Mouse (Mus musculus) stomach, postnatal 0 days (tissue): ENCODE results near the gene Nfil3. TPM values are rescaled to one million over a fixed set of nuclear protein-coding genes. Genes with fewer than 3 reads are reported as not detected.

Experiments
- ATAC-seq: fragments of 200-750 bp; cut with Nextera tagmentation; 2 replicates; pipeline ENCODE4 v1.8.0; 2017; ENCODE audit not compliant: low FRiP score, low TSS enrichment
- DNase-seq: peaks from one replicate; pipeline ENCODE4 v3.0.0-alpha.2; 2016; ENCODE audit warnings: low spot score
- H3K27ac ChIP-seq: fragments of 300-500 bp; sonication (generic); replicated peaks from 2 replicates; pipeline ENCODE4 v1.5.1; 2014; ENCODE audit warnings: mild to moderate bottlenecking, control low read depth
- H3K27me3 ChIP-seq: fragments of 300-500 bp; sonication (generic); 2 replicates; pipeline ENCODE4 v1.6.1; 2014; ENCODE audit warnings: low read length; ENCODE audit not compliant: control insufficient read depth, insufficient read depth
- H3K36me3 ChIP-seq: fragments of 300-500 bp; sonication (generic); 2 replicates; pipeline ENCODE4 v1.6.1; 2014; ENCODE audit warnings: low read length, mixed read lengths; ENCODE audit not compliant: control insufficient read depth, insufficient read depth
- H3K4me1 ChIP-seq: fragments of 300-500 bp; sonication (generic); replicated peaks from 2 replicates; pipeline ENCODE4 v1.6.1; 2014; ENCODE audit warnings: antibody characterized with exemption; ENCODE audit not compliant: control insufficient read depth, insufficient read depth
- H3K4me2 ChIP-seq: fragments of 300-500 bp; sonication (generic); replicated peaks from 2 replicates; pipeline ENCODE4 v1.6.1; 2014; ENCODE audit warnings: low read depth, mild to moderate bottlenecking, control low read depth, moderate library complexity
- H3K4me3 ChIP-seq: fragments of 300-500 bp; sonication (generic); 2 replicates; pipeline ENCODE4 v1.5.1; 2014; ENCODE audit warnings: low read depth, low read length, control low read depth
- H3K9ac ChIP-seq: fragments of 300-500 bp; sonication (generic); 2 replicates; pipeline ENCODE4 v1.6.1; 2014; ENCODE audit warnings: mild to moderate bottlenecking, low read length, control low read depth, mixed read lengths
- H3K9me3 ChIP-seq: fragments of 300-500 bp; sonication (generic); 2 replicates; pipeline ENCODE4 v1.6.1; 2016; ENCODE audit warnings: low read length; ENCODE audit not compliant: control insufficient read depth
- CTCF ChIP-seq: IDR thresholded peaks from 2 replicates; pipeline ENCODE4 v1.5.1; 2016; ENCODE audit warnings: antibody characterized with exemption, low read depth, mild to moderate bottlenecking, moderate library complexity
- EP300 ChIP-seq: optimal IDR thresholded peaks from 2 replicates; pipeline ENCODE3; 2016; ENCODE audit warnings: antibody characterized with exemption
- WGBS: fragments of 180-500 bp; shearing (Covaris S2); extraction: QIAGEN DNeasy Blood & Tissue Kit; methylation state at CpG from one replicate; pipeline ENCODE4 v1.1.7; 2014; 5-methylcytosine and 5-hydroxymethylcytosine counted together
- polyA plus RNA-seq: library from polyadenylated mRNA; unstranded; fragments of >200 nt; fragmentation: Nextera tagmentation; extraction: Ambion mirVana; gene quantifications from 2 replicates; pipeline ENCODE4 v1.2.1, GENCODE M21; 2015

Gene Nfil3
- polyA plus RNA-seq, 1 experiment from 2014 or later = 14.4 TPM

GRCm38 (mm10) chr13:53000481-53000880, 19.6 kb upstream of the Nfil3 start:
- Histone ChIP-seq H3K36me3 (no peaks in the 10 kb centered on the region), H3K4me3 (no peak overlapping the region), H3K9ac (no peak overlapping the region), H3K4me2 (no peak overlapping the region), H3K27me3 (no peaks in the 10 kb centered on the region), H3K9me3 (no peaks in the 10 kb centered on the region), H3K27ac (no peak overlapping the region), H3K4me1 (no peaks in the 10 kb centered on the region)
- TF ChIP-seq EP300 (no peak), CTCF (no peak)
- ATAC-seq (no peak), DNase-seq (no peak)
- WGBS = 87% methylated on average over 2 of the region's 2 CpGs

DNA sequence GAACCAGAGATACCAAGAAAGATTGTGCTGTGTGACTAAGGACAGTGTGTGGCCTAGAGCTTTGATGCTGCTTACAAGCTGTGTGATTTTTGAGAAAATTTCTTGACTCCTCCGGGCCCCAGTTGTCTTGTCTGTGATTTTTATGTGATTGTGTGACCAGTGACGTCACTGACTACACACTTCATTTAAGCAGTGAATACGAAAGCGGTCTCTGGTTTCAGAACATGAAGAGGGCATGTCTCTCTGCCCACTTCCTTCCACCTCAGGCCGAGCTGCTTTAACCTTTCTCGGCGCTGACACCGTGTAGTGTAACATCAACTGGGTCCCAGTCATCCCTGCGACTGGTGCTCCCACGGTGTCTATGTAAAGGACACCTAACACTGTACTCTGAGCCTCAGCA, 17.7 kb upstream of the Nfil3 start:
- Histone ChIP-seq H3K4me3 (no peak overlapping the region), H3K4me1 (no peaks in the 10 kb centered on the region), H3K9ac (no peak overlapping the region), H3K27ac (no peak overlapping the region), H3K9me3 (no peaks in the 10 kb centered on the region), H3K36me3 (no peaks in the 10 kb centered on the region), H3K27me3 (no peaks in the 10 kb centered on the region), H3K4me2 (no peak overlapping the region)
- 84% methylated on average over 10 of the region's 10 CpGs for WGBS
- no peak for ATAC-seq
- TF ChIP-seq CTCF (no peak), EP300 (no peak)
- DNase-seq = no peak

DNA sequence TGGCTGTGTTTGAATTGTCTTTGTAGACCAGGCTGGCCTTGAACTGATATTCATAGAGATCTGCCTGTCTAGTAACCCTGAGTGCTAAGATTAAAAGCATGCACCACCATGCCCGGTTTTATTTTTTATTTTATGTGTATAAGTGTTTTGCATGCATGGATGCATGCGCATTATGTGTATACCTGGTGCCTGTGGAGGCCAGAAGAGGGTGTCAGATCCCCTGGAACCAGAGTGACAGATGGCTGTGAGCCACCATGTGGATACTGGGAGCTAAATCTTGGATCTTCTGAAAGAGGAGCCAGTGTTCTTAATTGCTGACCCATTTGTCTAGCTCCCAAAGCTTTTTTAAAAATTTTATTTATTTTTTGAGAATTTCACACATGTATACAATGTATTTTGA, 16.9 kb upstream of the Nfil3 start:
- no peaks in the 10 kb centered on the region for H3K9me3 ChIP-seq
- TF ChIP-seq EP300 (no peak), CTCF (peak; percentile 11; the same call in 1 of the 2 replicates)
- no peaks in the 10 kb centered on the region for H3K36me3 ChIP-seq
- H3K4me2 ChIP-seq = no peak overlapping the region
- ATAC-seq (no peak), DNase-seq (no peak)
- H3K27me3 ChIP-seq = no peaks in the 10 kb centered on the region
- no peak overlapping the region for H3K27ac ChIP-seq
- WGBS = 79% methylated on average over 2 of the region's 2 CpGs
- no peak overlapping the region for H3K9ac ChIP-seq
- H3K4me1 ChIP-seq = no peaks in the 10 kb centered on the region
- no peak overlapping the region for H3K4me3 ChIP-seq

- H3K27me3 ChIP-seq = no peaks in the 10 kb centered on the region
- no peaks in the 10 kb centered on the region for H3K4me1 ChIP-seq
- H3K9me3 ChIP-seq = no peaks in the 10 kb centered on the region
- no peak overlapping the region for H3K4me2 ChIP-seq
- no peak overlapping the region for H3K4me3 ChIP-seq
- 81% methylated on average over 8 of the region's 8 CpGs for WGBS
- DNase-seq (no peak), ATAC-seq (no peak)
- no peaks in the 10 kb centered on the region for H3K36me3 ChIP-seq
- TF ChIP-seq CTCF = no peak
- TF ChIP-seq EP300 = no peak
- no peak overlapping the region for H3K9ac ChIP-seq
- H3K27ac ChIP-seq = no peak overlapping the region
Observed at GRCm38 (mm10) chr13:52996201-52996600, 15.3 kb upstream of the Nfil3 start.

- no peaks in the 10 kb centered on the region for H3K9me3 ChIP-seq
- DNase-seq (no peak), ATAC-seq (peak; percentile 71)
- no peaks in the 10 kb centered on the region for H3K27me3 ChIP-seq
- H3K36me3 ChIP-seq = no peaks in the 10 kb centered on the region
- TF ChIP-seq CTCF (no peak), EP300 (no peak)
- 0 out of 2 replicates have a peak overlapping the region, but pooled peaks have one; percentile 45 for H3K27ac ChIP-seq
- no peak overlapping the region for H3K9ac ChIP-seq
- 51% methylated on average over 10 of the region's 10 CpGs for WGBS
- no peak overlapping the region for H3K4me2 ChIP-seq
- H3K4me1 ChIP-seq = no peaks in the 10 kb centered on the region
- H3K4me3 ChIP-seq = no peak overlapping the region
Observed at GRCm38 (mm10) chr13:52994197-52994881, 13.5 kb upstream of the Nfil3 start.

- Histone ChIP-seq H3K27ac (no peak overlapping the region), H3K9me3 (no peaks in the 10 kb centered on the region), H3K4me1 (no peaks in the 10 kb centered on the region), H3K27me3 (no peaks in the 10 kb centered on the region), H3K36me3 (no peaks in the 10 kb centered on the region), H3K9ac (no peak overlapping the region), H3K4me3 (no peak overlapping the region), H3K4me2 (no peak overlapping the region)
- DNase-seq = no peak
- TF ChIP-seq EP300 = no peak
- WGBS = 33% methylated on average over 9 of the region's 9 CpGs
- no peak for ATAC-seq
Observed at GRCm38 (mm10) chr13:52990139-52990538, 9.3 kb upstream of the Nfil3 start.
